Mouse (Mus musculus) retina, adult 2 months (tissue): Measurements from ENCODE around the gene Wars2.

Experiments used
- DNase-seq: peaks from one replicate; pipeline ENCODE4 v3.0.0-alpha.2; 2012; ENCODE audit warnings: low read depth, low spot score

The Wars2 gene

DNA sequence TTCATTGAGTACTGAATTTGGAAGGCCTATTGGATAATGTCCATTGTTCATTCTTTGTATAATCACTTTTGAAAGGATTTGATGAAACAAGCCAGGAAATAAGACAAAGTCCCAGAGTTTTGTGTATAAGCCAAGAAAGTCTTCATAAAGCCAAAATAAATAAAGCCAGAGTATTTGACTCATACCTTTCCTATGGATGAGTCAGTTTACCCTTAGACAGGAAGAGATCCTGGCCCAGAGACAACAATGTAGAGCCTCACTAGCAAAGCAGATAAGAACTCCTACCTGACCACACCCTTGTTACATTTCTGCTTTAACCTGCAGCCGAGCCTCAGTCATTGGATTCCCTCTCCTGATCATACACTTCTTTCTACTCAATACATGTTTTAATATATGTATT lies 47.2 kb downstream of the Wars2 start:
- DNase-seq, result no peak

DNA sequence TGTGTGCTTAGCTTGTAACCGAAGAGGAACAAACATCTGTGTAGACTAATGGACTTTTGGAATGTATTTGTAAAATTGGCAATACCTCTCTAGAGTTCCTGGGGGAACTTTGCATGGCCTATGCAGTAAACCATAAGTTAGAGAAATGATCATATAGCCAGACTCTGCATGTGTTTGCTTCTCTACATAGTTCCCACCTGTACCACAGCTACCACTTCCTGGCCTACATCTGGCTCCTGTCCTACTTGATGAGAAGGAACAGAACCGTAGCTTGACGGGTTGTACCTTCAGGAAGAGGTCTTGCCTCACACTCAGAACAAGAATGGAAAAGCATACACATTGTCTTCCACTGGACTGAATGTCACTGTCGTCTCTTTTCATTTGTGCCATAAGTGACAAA lies 52.7 kb downstream of the Wars2 start:
- no peak for DNase-seq

DNA sequence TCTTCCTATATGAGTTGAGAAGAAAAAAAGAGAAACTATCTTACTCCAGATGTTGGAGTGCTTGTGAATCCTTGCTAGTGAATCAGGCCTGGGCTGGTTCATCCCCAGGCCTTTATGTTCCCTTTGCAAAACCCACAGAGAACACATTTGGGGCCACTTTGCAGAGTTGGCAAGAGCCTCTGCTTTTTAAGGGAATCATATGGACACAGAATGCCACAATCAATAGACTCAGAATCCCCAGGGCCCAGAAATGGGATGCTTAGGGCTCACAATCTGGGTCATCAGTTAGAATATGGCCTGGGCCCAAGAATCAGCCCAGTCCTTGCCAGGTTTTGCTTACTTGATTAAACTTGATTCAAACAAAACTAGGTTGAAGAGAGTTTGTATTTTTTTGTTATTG lies 62.5 kb downstream of the Wars2 start:
- DNase-seq, result no peak

DNA sequence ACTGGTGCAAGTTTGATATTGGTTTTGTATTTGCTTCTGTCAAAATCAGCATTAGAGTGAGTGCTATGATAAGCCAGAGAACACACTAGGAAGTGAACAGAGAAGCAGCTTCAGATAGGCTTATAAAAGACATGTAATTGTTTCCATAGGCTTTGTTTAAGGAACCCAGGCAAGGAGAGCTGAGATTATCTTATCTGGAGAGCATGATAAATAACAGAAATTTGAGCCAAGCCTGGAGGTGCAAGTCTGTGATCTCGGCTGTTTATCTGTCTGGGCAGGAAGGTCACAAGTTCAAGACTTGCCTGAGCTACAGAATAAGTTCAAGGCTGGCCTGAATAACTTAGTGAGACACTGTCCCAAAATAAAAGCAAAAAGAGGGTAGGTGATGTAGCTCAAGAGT lies 67.5 kb downstream of the Wars2 start:
- no peak for DNase-seq

DNA sequence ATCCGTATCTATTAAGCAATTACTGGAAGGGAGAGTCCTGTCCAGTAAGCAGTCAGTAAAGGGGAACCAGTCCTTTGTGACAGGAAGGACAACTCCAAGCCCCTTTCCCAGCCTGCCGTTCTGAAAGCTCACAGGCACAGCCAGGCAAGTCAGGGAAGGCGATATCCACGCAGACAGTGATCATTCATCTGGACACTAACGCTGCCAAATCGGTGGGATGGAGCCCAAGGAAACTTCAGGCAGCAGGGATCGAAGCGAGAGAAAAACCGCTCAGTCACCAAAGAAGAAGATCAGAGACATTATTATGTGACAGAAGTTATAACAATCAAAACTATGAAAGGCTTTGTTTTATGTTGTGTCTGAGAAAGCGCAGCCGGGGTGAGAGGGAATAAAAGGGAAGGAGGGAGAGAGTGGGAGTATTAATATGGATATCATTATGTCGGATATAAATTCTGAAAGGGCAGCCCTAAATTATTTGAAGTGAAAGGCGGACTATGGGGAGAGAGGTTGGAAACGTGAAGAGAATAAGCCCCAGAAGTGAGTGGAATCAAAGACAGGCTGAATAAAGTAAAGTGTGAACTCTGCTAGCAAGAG lies 70.3 kb downstream of the Wars2 start:
- DNase-seq, result no peak

DNA sequence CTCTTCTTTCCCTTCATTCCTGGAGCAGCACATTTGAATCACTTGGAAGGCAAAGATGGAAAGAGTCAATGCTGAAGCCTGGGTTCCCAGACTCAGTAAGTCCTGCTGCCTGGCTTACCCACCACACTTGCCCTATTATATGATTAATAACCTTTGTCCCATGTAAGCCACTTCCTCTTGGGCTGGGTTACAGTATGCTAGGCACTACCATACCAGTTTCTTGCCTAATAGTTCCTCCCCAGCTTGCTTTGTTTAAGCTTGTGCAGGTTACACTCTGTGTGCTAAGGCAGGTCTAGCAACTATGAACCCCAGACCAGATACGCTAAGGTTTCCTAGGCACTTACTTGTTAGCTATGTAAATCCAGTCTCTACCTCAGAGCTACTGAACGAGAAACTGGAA lies 86.9 kb downstream of the Wars2 start:
- DNase-seq, result no peak

DNA sequence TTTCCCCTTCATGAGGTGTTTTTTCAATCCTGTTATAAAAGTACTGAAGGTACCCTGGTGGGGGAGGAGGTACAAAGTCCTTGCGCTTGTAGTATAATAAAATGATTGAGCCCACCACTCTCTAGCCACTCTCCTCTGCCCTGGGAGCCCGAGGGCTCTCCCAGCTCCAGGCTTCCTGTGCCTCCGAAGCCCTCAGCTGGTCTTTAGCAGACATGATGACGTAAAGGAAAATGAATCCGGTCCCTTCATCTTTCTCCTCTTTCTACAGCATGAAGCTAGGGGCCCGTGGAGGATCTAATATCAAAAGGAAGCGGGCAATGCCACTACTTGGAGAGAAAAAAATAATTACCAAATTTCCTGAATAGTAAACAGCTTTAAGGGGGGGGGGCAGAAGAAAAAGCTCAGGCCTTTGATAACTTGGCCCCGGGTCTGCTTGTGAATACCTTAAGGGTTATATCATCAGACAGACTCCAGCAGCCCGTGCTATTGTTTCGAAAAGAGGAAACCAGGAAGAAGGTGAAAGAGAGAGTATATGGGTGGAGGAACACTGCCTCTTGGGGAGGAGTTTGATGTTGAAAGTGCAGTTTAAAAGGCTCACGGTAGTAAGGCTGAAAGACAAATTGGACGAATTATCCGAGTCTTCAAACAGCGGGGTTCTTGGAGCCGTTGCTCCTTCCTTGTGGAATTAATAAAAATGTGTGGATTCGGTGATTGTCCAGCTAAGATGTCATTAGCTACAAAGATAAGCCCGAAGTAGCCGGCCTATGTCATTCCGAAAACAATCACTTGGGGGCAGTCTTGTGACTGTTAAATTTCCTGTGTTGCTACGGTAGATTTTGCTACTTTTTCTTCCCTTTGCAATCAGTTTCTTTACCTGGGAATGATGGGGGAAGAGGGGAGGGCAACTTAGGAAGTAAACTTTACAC lies 92.8 kb downstream of the Wars2 start:
- no peak for DNase-seq

DNA sequence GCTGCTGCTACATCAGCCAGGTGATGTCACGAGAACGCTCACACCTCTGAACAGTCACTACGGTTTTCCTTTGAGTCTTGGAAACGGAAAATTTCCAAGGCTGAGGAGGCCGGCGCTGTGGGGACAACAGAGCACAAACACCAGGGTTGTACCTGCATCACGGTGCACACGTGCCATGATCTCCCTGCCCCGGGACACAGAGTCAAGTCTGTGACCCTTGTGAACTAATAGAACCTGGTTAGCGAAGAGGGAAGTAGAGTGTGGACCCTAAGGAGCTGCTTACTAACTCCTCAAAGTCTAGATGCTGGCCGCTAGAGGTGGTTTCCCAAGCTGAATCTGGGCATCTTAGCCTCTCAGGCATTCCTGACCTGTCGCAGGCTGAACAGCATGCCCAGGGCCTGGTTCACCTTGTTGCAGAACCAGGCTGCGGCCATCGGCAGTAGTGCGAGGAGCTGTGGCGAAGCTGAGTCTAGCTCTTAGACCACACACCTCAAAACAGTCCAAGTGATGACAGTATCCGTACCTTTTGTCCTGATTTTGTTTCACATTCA lies 93.5 kb downstream of the Wars2 start:
- DNase-seq, result no peak

DNA sequence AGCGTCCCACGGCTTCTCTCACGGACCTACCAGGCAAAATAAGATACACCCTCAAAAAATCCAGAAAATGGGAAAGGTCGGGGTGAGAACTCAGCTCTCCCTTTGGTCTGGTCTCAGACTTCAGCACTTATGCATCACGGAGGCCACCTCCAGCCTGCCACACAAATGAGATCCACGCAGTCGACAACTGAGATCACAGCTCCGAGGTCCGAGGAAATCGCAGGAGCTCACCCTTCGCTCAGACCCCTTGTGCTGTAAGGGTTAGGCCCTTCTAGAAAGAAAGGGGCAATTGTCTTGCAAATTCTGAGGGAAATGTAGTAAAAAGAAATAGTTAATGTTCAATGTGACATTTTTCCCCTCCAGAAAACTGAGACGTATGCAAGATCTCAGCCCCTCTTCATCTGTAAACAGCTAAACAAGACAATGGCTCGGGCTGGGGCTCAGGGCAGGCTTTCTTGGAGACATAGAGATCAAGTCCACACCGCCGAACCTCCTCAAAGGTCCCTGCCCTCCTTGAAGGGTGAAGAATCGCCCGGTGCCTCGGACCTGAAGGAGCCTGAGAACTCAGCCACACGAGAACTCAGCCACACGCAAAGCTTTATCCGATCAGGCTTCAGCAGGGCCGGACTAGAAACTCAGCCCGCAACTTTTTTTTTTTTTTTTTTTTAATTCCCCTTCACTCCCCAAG lies 94.4 kb downstream of the Wars2 start:
- no peak for DNase-seq

DNA sequence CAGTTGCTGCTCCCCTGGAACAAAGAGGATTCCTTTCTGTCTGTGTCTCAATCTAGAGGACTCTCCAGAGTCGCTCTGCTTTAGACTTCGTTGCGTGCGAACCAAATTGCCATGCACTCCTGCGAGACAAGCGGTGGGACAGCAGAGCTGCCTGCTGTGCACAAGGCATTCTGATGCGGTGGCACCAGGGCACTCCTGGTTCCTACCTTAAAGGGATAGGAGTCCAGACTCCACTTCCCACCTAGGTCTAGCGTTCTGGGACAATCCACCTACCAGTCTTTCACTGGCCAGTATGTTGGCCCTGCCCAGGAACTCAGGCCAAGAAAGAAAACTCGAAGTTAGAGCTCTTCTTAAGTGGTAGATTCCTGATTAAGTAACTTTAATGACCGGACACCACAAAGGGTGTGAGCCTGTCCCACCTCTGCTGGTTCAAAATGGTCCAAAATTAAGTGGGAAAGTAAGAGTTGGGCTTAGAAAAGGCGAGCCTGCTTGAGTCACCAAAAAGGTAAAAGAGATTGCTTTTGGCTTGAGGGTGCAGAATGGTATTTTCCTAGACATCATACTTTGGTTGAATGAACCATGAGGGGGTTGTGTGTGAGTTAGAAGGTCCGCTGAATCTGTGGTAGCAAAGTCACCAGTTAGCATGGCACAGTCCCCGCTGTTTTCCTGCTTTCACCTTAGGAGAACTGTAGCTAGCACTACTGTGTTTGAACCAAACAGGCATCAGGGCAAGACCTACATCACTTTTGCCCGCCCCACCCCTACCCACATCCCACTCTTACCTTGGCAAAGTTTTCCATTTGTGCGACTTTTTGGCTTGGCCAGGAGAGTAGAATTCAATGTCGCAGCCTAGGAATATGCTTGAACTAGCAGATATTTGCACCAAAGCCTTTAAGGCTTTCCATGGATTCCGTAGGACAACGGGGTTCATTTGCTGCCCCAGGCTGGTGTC lies 95.2 kb downstream of the Wars2 start:
- no peak for DNase-seq

DNA sequence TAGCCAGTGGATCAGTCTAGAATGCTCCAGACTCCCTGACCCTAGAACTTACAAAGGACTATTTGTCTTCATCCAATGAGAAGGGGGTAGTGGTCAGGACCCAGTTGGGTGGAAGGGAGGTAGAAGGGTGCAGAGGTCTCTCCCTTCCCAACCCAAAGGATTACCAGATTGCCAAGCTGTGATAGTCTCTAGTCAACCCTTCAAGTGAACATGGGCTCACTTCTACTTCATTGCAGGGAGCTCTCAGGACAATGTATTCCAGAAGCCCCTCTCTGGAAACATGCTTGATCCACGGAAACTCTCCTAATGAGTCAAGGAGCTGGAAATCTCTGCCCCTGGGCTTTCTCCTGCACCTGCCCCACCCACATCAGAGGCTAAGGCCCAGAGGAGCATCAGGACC lies 97.8 kb downstream of the Wars2 start:
- no peak for DNase-seq

DNA sequence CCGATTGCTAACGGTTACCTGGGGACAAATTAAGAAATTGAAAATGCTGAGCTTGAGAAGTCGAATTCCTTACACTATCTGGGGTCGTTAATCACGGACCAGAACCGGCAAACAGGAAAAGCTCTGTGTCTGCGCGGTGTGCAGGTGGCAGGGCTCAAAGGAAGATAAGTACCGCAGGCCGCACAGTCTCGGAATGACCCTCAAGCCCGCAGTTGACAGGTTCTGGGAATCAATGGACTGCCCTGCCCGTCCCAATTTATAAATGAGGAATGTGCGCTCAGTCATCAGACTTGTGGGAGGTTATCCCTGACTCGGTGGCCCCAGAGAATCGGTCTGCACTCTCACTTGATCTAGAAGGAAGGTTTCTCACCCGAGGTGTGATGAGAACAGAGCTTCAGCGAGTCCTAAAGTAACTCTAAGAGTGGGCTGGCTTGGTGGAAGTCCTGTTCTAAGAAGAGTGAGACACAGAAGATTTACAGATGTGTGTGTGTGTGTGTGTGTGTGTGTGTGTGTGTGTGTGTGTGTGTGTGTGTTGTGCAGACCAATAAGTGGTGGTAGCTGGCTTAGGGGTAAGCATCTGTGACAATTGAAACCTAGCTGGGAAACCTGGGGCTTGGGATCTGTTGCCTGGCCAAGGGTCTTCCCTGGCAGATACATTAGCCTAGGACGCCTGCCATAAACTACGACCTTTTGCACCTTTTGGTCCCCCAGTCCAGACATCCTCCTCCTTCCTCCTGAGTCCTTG lies 98.6 kb downstream of the Wars2 start:
- no peak for DNase-seq

DNA sequence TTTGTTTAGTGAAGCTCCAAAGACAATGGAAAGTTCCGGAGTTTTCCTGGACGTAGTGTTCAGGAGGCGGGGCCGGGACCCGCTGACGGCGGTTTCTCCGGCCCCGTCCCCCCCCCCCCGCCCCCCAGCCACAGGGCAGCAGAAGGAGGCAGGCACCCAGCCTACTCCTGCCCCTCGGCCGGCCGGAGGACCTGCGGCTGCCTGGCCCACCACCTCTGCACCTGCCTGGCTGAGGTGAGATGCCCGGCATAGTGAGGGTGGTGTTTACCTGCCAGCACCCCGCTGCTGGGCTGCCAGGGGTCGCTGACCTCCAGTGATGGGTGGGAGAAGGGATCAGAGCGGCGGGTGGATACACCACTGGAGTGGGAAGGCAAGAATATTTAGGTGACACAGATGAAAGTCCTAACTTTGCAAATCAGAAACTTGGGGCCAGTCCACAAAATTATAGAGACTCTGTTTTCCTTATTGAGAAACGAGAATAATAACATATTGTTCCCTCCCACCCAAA lies 99.4 kb downstream of the Wars2 start, which contains the start of gene Tbx15:
Gene Tbx15 (plus strand): TSS at position 169 of the 508 bp plus-strand sequence.
- DNase-seq, result no peak

DNA sequence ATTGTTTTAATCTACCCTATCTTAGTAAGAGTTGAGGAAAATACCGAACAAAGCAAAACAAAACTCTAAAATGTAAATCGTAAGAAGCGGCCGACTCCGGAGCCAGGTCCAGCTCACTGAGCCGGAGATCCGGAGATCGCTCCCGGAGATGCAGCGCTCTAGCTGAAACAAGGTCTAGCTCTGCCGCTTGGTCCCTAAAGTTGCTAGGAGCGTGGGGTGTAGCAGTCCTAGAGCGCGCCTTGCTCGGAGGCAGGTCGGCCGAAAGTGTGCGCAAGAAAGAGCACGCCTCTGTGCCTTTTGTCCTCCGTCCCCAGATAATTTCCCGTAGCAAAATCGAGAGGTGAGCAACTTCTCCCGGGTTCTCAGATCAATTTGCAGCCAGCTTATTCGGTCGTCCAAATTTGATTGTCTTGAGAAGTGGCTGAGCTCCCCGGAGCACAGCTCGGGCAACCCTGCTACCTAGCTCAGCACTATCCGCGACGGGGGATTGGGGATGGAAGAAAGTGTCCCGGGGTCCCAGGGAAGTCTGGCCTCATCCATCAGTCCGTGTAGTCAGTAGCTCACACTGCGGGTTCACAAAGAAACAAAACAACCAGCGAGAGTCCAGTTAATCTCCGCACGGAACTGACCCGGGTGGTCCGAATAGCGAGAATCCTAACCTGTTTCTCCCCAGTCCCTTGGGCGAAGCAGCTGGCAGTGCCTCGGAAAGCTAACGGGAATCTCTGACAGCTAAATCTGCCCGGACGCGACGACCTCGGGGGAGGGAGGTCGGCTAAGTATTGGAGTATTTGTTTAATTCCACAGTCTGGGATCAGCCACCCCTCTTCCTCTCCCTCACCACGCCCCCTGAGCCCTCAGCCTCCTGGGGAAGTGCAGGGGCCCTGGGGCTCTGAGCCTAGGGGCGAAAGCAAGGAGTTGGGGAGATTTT lies 100.2 kb downstream of the Wars2 start:
- no peak for DNase-seq

DNA sequence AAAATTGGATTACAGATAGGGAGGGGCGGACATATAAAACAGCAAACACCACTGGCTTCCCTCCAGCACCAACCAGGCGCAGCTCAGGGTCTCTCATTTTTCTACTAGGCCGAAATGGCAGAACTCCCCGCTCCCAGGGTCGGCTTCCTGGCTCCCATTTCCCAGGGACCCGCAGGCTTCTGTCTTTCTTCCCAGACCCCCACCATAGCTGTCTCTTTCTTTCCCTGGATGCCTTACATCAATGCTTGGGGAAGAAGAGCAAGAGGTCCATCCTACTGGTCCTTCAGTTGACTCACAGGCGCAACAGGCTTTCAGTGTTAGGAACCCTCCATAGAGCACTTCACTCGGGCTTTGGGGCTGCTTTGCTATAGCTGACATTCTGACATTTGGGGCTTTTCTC lies 101.6 kb downstream of the Wars2 start:
- no peak for DNase-seq

DNA sequence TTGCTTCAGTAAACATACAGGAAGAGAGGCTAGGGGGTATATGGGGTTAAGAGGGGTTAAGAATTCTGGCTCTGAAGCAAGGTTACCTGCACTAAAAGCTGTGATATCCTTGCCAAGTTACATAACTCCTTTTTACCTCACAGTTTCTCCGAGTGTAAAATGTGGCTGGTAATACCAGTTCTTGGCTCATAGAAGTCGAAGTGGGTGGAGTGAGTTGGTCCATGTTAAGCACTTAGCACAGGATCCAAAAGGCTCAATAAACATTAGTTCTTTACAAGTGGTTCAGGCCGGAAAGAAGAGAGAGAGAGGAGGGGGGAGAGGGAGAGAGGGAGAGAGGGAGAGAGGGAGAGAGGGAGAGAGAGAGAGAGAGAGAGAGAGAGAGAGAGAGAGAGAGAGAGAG lies 104.5 kb downstream of the Wars2 start:
- DNase-seq, result no peak

DNA sequence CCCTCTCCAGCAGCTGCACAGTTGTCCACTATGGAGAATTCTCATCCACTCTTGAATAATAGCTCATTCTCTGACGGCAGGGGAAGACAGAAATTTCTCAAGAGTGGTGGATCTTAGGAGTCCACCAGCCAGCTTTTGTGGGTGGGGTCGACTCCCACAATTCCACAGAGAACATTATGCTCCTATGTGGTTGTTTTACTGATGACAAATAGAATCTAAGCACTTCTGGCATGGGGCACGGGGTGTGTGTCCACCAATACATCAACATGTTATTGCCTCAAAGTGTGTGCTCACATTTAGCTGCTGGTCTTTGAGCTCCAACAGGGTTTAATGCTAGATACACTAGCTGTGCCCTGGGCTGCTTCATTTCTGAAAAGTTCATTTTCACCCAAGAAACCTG lies 105.8 kb downstream of the Wars2 start:
- DNase-seq, result no peak

DNA sequence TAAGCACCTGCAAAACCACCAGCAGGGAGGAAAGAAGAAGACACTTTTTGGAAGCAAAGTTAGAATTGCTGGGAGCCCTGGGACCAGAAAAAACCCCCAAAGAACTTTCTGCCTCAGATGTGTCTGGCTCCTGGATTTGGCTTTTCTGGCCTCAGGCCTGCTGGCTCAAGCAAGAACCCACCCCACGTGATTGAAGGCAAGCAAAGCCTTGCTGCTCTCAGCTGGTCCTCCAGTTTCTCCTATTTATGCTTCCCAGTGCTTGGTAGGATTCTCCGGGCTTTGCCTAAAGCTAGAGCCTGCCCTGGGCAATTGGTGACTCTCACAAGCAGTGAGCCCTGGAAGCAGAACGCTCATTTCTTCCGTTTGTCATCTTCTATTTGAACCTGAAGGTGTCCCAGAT lies 106.7 kb downstream of the Wars2 start:
- no peak for DNase-seq
